Mouse (Mus musculus) heart, embryonic 14.5 days (tissue): Measurements from ENCODE around the gene Catsperg1. TPM values are rescaled to one million over a fixed set of nuclear protein-coding genes. Genes with fewer than 3 reads are reported as not detected.

Experiments used
- ATAC-seq: fragments of 200-750 bp; cut with Nextera tagmentation; 2 replicates; pipeline ENCODE4 v1.8.0; 2017; ENCODE audit warnings: low read depth, moderate TSS enrichment; ENCODE audit not compliant: insufficient number of reproducible peaks, insufficient read depth, low FRiP score
- H3K27ac ChIP-seq, 2 experiments: fragments of 200-500 bp in 1 of 2; fragments of 300-500 bp in 1 of 2; sonication (generic) in 1 of 2; replicated peaks in 1 of 2; 2 replicates each; pipeline ENCODE4 v1.5.1; 2012 to 2014; ENCODE audit warnings: low read depth in 2 of 2, low read length in 2 of 2, control low read depth in 1 of 2, mild to moderate bottlenecking in 1 of 2, mixed read lengths in 1 of 2; ENCODE audit not compliant: control insufficient read depth in 1 of 2, insufficient read depth in 1 of 2
- H3K27me3 ChIP-seq: fragments of 300-500 bp; sonication (generic); 2 replicates; pipeline ENCODE4 v1.6.1; 2014; ENCODE audit warnings: mild to moderate bottlenecking, low read length, control low read depth; ENCODE audit not compliant: control insufficient read depth, insufficient read depth
- H3K36me3 ChIP-seq: fragments of 300-500 bp; sonication (generic); 2 replicates; pipeline ENCODE4 v1.6.1; 2014; ENCODE audit warnings: mild to moderate bottlenecking, control low read depth, low read length, mixed read lengths; ENCODE audit not compliant: control insufficient read depth, insufficient read depth
- H3K4me1 ChIP-seq, 2 experiments: fragments of 200-500 bp in 1 of 2; fragments of 300-500 bp in 1 of 2; sonication (generic) in 1 of 2; 2 replicates each; pipeline ENCODE4 v1.6.1; 2012 to 2014; ENCODE audit warnings: low read length in 2 of 2, control low read depth in 1 of 2, mixed read lengths in 1 of 2; ENCODE audit not compliant: control insufficient read depth in 2 of 2, insufficient read depth in 2 of 2
- H3K4me2 ChIP-seq: fragments of 300-500 bp; sonication (generic); 2 replicates; pipeline ENCODE4 v1.6.1; 2014; ENCODE audit warnings: mild to moderate bottlenecking, low read length
- H3K4me3 ChIP-seq, 2 experiments: fragments of 200-500 bp in 1 of 2; fragments of 300-500 bp in 1 of 2; sonication (generic) in 1 of 2; 2 replicates each; pipeline ENCODE4 v1.5.1; 2012 to 2014; ENCODE audit warnings: low read length in 2 of 2, mild to moderate bottlenecking in 2 of 2, control low read depth in 1 of 2, low read depth in 1 of 2, moderate library complexity in 1 of 2; ENCODE audit not compliant: control insufficient read depth in 1 of 2, insufficient read depth in 1 of 2
- H3K9ac ChIP-seq: fragments of 300-500 bp; sonication (generic); 2 replicates; pipeline ENCODE4 v1.6.1; 2014; ENCODE audit warnings: mild to moderate bottlenecking, low read length
- H3K9me3 ChIP-seq: fragments of 300-500 bp; sonication (generic); 2 replicates; pipeline ENCODE4 v1.6.1; 2016; ENCODE audit warnings: low read length, control low read depth; ENCODE audit not compliant: control insufficient read depth
- WGBS: fragments of 180-500 bp; shearing (Covaris S2); extraction: QIAGEN DNeasy Blood & Tissue Kit; methylation state at CpG from one replicate; pipeline ENCODE4 v1.1.7; 2014; 5-methylcytosine and 5-hydroxymethylcytosine counted together
- polyA plus RNA-seq: library from polyadenylated mRNA; unstranded; fragments of >200 nt; fragmentation: Nextera tagmentation; extraction: Ambion mirVana; gene quantifications from 2 replicates; pipeline ENCODE4 v1.2.1, GENCODE M21; 2014

Catsperg1 gene
- 0.44 and 0.66 TPM in 2 replicates for polyA plus RNA-seq

GRCm38 (mm10) chr7:29213675-29214082 is at the start of gene Catsperg1:
Gene Catsperg1 (minus strand): TSS chr7:29214035.
- 8% methylated on average over 20 of the region's 20 CpGs for whole genome bisulfite sequencing
- Histone ChIP-seq H3K4me2 (0 out of 2 replicates have a peak within 1 kb of the TSS, but pooled peaks have one; percentile 11), H3K27me3 (peaks cover 8% of the 10 kb centered on the region; the same call in 1 of the 2 replicates), H3K4me1 (peaks cover 4 to 5% of the 10 kb centered on the region in 2 experiments; a peak in 1 of 4 replicates), H3K9me3 (peaks cover 18% of the 10 kb centered on the region), H3K27ac (no peak within 1 kb of the TSS), H3K9ac (no peak within 1 kb of the TSS), H3K36me3 (no peaks in the 10 kb centered on the region), H3K4me3 (no peak within 1 kb of the TSS)
- no peak for ATAC-seq

- H3K27ac ChIP-seq: peak overlapping the region in 1 of 2 experiments; percentile 27; a peak in 1 of 4 replicates
- H3K4me2 ChIP-seq: no peak overlapping the region
- H3K9me3 ChIP-seq: no peaks in the 10 kb centered on the region
- H3K4me1 ChIP-seq: peaks cover 14 to 28% of the 10 kb centered on the region in 2 experiments; a peak in 3 of 4 replicates
- H3K4me3 ChIP-seq: no peak overlapping the region
- no peak for ATAC-seq
- WGBS: 64% methylated on average over 6 of the region's 6 CpGs
- peak overlapping the region; percentile 16; the same call in 1 of the 2 replicates for H3K9ac ChIP-seq
- H3K36me3 ChIP-seq: peaks cover 11% of the 10 kb centered on the region
- no peaks in the 10 kb centered on the region for H3K27me3 ChIP-seq
Measured at GRCm38 (mm10) chr7:29262151-29262550, 48.3 kb upstream of the Catsperg1 start.

- H3K36me3 ChIP-seq: peaks cover 13% of the 10 kb centered on the region
- no peak overlapping the region for H3K4me3 ChIP-seq
- ATAC-seq: no peak
- peaks cover 13 to 24% of the 10 kb centered on the region in 2 experiments; a peak in 3 of 4 replicates for H3K4me1 ChIP-seq
- H3K4me2 ChIP-seq: no peak overlapping the region
- no peak overlapping the region for H3K9ac ChIP-seq
- 77% methylated on average over 10 of the region's 10 CpGs for WGBS
- no peak overlapping the region for H3K27ac ChIP-seq
- no peaks in the 10 kb centered on the region for H3K9me3 ChIP-seq
- H3K27me3 ChIP-seq: no peaks in the 10 kb centered on the region
Measured at GRCm38 (mm10) chr7:29259781-29260730, 46.2 kb upstream of the Catsperg1 start.

- ATAC-seq: no peak
- no peaks in the 10 kb centered on the region for H3K9me3 ChIP-seq
- H3K36me3 ChIP-seq: peaks cover 13% of the 10 kb centered on the region
- WGBS: 71% methylated on average over 1 of the region's 1 CpGs
- no peak overlapping the region for H3K9ac ChIP-seq
- H3K27ac ChIP-seq: peak overlapping the region in 1 of 2 experiments; percentile 45; a peak in 2 of 4 replicates
- no peak overlapping the region for H3K4me3 ChIP-seq
- peaks cover 10 to 21% of the 10 kb centered on the region in 2 experiments; a peak in 3 of 4 replicates for H3K4me1 ChIP-seq
- no peak overlapping the region for H3K4me2 ChIP-seq
- no peaks in the 10 kb centered on the region for H3K27me3 ChIP-seq
Measured at GRCm38 (mm10) chr7:29257368-29257767, 43.5 kb upstream of the Catsperg1 start.

GRCm38 (mm10) chr7:29255875-29256274 is 42.0 kb upstream of the Catsperg1 start:
- no peak overlapping the region for H3K9ac ChIP-seq
- no peaks in the 10 kb centered on the region for H3K9me3 ChIP-seq
- H3K4me2 ChIP-seq: no peak overlapping the region
- no peak for ATAC-seq
- no peaks in the 10 kb centered on the region for H3K27me3 ChIP-seq
- peaks cover 7 to 18% of the 10 kb centered on the region in 2 experiments; a peak in 3 of 4 replicates for H3K4me1 ChIP-seq
- 82% methylated on average over 4 of the region's 4 CpGs for WGBS
- H3K36me3 ChIP-seq: peaks cover 13% of the 10 kb centered on the region
- H3K4me3 ChIP-seq: no peak overlapping the region
- no peak overlapping the region for H3K27ac ChIP-seq

GRCm38 (mm10) chr7:29253842-29254241 is 40.0 kb upstream of the Catsperg1 start:
- no peak overlapping the region for H3K4me3 ChIP-seq
- no peak overlapping the region for H3K9ac ChIP-seq
- H3K9me3 ChIP-seq: no peaks in the 10 kb centered on the region
- no peak overlapping the region for H3K4me2 ChIP-seq
- H3K27me3 ChIP-seq: no peaks in the 10 kb centered on the region
- WGBS: 36% methylated on average over 5 of the region's 5 CpGs
- H3K27ac ChIP-seq: peak overlapping the region in 1 of 2 experiments; percentile 28; a peak in 2 of 4 replicates
- no peak for ATAC-seq
- peaks cover 7 to 11% of the 10 kb centered on the region in 2 experiments; a peak in 2 of 4 replicates for H3K4me1 ChIP-seq
- peaks cover 10% of the 10 kb centered on the region for H3K36me3 ChIP-seq

- Histone ChIP-seq H3K9me3 (no peaks in the 10 kb centered on the region), H3K27ac (no peak overlapping the region), H3K4me3 (no peak overlapping the region), H3K36me3 (peaks cover 13% of the 10 kb centered on the region), H3K27me3 (no peaks in the 10 kb centered on the region), H3K4me2 (no peak overlapping the region), H3K9ac (no peak overlapping the region), H3K4me1 (peaks cover 13 to 14% of the 10 kb centered on the region in 2 experiments; a peak in 2 of 4 replicates)
- ATAC-seq: no peak
- WGBS: 65% methylated on average over 3 of the region's 3 CpGs
Measured at GRCm38 (mm10) chr7:29251166-29251565, 37.3 kb upstream of the Catsperg1 start.
